Mouse (Mus musculus) heart, postnatal 14 days (tissue): ENCODE measurements around the gene Ifit2. TPM values are rescaled to one million over a fixed set of nuclear protein-coding genes. Genes with fewer than 3 reads are reported as not detected.
"Not testable (repeated sequence)": the region's sequence is repeated elsewhere in the genome, so short reads cannot be mapped to it uniquely, and the experiment has no call there.

Experiments used
- DNase-seq, 2 experiments: peaks; one replicate each; pipeline ENCODE4 v3.0.0; 2021 to 2022
- intact Hi-C: fragments of 180-260 bp; cut with DNase I; formaldehyde crosslinking; loops from one replicate; pipeline ENCODE4 v1.15.1; 2025
- total RNA-seq, 2 experiments: library from RNA; stranded (reverse); gene quantifications; 2 replicates each; pipeline ENCODE4 v1.2.3; 2021

The Ifit2 gene
- total RNA-seq, 2 experiments from 2014 or later: 3.3 to 3.5 TPM

DNA sequence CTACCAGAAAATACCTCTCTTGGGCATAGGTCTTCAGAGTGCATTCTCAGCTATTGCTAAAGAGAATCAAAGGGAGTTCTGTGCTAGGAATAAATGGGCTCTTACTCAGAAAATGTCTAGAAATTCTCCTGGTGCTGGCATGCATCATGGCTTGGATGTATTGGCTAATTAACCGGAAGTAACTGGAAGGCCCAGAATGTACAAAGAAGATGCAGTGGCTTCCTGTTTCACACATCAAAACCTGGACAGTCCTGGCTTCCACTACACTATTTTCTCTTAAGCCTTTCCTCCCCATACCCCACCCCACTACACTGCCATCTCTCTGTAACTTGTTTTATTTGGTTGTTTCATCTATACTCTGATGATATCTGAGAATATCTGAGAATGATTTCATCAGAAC, 11.1 kb upstream of the Ifit2 start:
- no peak for DNase-seq

DNA sequence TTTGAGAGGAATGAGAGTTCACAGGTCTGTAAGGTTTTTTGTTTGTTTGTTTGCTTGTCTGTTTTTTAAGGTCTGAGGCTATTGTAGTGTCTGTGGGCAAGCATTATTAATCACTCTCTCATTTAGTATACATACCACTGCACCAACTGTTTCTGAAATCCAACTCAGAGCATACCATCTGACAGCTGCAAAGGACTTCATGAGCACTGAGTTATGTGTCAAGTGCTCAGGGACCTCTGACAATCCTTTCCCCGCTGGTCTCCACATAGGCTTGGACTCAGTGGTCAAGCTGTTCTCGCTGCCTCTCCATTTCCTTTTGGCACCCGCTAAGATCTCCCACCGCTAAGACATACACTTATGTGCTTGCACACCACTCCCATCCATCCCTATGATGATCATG, 4.3 kb upstream of the Ifit2 start:
- intact Hi-C loops: loop anchor here (5.0 kb wide), 1 partner anchor 44 kb away; no protein-coding TSS in a partner anchor
- DNase-seq: no peak

More for the DNA sequence above, 11.1 kb upstream of the Ifit2 start:
- intact Hi-C loops: no loop called here

- peak; percentile 83 to 88 for DNase-seq
- intact Hi-C loops: loop anchor here (1.0 to 5.0 kb wide), 3 partner anchors 46 to 213 kb away; no protein-coding TSS in a partner anchor
Observed at GRCm38 (mm10) chr19:34547976-34548375, 2.5 kb upstream of the Ifit2 start.

GRCm38 (mm10) chr19:34550205-34550533, 325 bp upstream of the Ifit2 start:
- intact Hi-C loops: loop anchor here (5.0 to 10.0 kb wide), 2 partner anchors 225 to 308 kb away; no protein-coding TSS in a partner anchor
- DNase-seq: no peak

GRCm38 (mm10) chr19:34551981-34552380, 1.5 kb downstream of the Ifit2 start:
- peak in 1 of 2 experiments; percentile 43 for DNase-seq
- intact Hi-C loops: loop anchor here (5.0 to 10.0 kb wide), 2 partner anchors 223 to 310 kb away; no protein-coding TSS in a partner anchor

DNA sequence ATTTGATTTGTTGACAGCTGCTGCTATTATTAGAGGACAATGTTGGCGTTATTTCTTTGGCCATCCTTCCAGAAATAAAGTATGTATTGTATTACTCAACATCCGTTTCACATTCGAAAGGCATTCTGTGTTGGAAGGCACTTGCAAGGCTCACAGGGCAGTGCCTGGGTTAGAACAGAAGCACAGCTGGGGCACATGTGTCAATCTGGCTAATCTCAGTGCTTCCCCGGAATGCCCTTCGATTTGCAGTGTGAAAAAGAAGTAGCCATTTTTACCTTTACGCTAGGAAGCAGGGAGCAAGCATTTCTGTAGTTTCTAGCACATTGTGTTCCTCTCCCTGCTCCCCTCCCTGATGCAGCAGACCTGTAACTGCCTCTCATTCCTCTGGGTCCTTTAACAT, 2.5 kb downstream of the Ifit2 start:
- intact Hi-C loops: loop anchor here (5.0 to 10.0 kb wide), 2 partner anchors 222 to 311 kb away; no protein-coding TSS in a partner anchor

DNA sequence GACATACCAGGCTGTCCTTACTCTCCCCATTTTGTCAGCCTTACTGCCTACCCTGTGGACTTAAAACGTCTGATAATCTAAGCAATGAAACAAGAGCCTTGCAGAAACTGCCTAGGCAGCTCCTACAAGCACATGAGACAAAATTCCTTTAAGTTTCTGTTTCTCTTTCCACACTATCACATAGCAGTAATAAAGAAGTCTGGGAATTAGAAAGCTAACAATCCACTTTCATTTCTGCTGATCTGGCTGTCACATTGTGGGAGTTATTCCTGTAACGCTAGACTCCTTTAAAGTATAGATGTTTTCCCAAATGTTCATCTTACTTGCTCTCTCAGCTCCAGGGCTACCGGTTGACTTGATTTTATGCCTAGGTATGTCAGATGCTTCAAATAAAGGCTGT, 3.0 kb downstream of the Ifit2 start:
- intact Hi-C loops: loop anchor here (5.0 to 10.0 kb wide), 2 partner anchors 221 to 311 kb away; no protein-coding TSS in a partner anchor
- no peak for DNase-seq

More for the DNA sequence above, 2.5 kb downstream of the Ifit2 start:
- peak in 1 of 2 experiments; percentile 25 for DNase-seq

GRCm38 (mm10) chr19:34554061-34554460, 3.6 kb downstream of the Ifit2 start:
- DNase-seq: no peak
- intact Hi-C loops: loop anchor here (5.0 to 10.0 kb wide), 2 partner anchors 221 to 312 kb away; no protein-coding TSS in a partner anchor

DNA sequence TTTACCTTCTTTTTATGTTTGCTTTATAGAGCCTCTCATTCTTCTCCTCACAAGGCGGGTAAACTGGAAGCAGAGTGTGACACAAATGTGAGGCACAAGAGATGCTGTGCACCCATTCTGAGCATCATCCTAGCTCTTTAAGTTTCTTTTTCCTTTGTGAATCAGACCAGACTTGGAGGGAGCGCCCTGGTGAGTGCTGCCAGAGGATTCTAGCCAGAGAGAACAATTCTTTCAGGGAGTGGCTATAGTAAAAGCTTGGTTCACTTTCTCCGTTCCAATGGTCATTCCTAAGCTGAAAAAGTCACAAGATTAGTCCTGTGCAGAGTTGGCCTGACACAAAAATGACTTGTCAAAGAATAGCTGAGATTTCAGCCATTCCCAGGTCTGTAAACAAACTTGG, 6.1 kb downstream of the Ifit2 start:
- intact Hi-C loops: loop anchor here (10.0 kb wide), 1 partner anchor 218 kb away; no protein-coding TSS in a partner anchor
- DNase-seq: peak in 1 of 2 experiments; percentile 37

DNA sequence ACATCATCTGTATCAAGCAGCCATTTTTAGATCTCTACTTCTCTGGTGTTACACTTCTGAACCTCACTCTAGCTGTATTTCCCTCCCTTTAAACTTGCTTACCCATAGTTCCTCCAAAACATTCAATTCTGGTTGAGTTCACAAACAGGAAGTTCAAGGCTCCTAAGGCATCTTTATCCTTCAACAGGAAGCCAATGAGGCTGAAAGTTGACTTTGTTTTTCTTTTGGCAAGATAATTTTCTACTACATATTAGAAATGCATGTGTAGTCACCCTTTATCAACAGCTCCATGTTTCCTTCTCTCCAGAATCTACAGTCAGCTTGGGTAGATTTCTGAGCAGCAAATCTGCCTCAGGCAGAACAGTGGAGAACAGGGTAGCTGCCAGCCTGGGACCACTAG, 12.1 kb downstream of the Ifit2 start:
- no peak for DNase-seq
- intact Hi-C loops: no loop called here

GRCm38 (mm10) chr19:34566178-34566784, 15.8 kb downstream of the Ifit2 start:
- no peak for DNase-seq
- intact Hi-C loops: no loop called here

DNA sequence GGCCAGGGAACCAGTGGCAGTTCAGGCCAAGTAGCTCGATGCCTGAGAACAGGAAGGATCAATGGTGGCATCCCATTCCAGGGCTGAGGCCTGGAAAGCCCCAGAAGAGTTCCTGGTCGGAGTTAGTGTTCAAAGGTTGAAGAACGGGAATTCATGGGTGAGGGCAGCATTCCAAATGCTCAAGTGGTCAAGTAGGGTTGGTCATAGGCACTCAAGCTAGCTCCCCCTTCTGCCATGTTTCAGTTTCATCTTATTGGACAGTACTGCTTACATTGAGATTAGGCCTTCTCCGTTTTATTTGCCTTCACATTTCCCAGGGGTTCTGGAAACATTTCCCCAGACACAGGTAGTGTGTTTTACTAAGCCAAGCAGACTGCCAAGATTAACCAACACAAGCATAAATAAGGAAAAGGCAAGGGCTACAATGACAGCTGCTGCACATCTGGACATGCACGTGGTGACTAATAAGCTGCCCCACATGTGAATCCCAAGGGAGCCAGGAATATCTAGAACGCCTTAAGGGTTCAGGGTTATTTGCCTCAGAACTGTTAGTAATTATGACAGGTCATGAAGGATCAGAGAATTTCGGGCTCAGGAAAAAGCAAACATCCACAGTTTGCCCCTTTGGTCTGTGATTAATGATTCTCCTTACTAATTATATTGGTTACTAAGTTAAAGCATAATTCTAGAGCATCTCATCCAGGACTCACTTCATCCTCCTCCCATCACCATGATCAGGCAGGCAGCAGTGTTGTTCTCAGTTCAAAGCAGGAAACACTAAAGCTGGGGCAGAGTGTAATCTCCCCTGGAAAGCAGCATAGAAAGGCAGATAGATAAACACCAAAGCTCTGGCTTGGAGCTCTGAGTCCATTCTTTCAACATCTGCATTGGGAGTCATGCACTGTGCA, 18.7 kb downstream of the Ifit2 start:
- DNase-seq: no peak
- intact Hi-C loops: no loop called here

DNA sequence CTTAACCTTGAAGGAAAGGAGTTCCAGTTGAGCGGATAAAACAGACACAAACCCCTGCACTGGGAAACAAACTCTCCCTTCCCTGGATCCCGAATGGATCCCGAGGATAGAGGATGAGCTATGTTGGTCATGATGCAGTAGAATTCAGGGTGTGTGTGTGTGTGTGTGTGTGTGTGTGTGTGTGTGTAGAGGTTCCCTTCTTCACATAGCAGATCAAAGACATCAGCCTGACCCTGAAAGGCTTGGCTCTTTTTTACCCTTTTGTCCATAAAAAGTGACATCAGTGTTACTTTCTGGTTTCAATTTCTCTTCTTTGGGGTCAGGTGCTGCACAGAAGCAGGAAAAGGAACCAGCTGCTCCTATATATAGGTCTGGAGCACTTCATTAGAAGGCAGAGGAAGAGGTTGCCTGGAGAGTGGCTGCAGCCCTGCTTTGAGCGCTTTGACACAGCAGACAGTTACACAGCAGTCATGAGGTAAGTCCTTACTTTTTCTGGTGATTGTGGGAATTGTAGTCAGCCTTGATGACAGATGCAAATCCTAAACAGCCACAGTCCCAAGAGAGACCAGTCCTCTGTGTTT, 19.5 kb downstream of the Ifit2 start:
- intact Hi-C loops: no loop called here
- no peak for DNase-seq

DNA sequence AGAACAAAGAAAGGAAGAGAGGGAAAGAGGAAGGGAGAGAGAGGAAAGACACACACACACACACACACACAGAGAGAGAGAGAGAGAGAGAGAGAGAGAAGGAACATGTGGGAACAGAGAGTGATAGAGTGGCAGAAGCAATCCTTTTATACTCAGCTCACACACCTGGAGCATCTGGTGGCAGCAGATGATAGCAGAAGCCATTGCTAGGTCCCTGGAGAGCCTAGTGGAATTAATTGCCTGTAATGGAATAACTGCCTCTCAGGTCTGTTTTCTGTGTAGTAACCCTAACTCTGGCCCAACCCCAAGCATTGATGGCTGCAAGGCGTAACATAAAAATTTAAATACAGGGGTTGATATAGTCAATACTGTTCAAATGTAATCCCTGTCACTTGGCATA, 20.6 kb downstream of the Ifit2 start:
- intact Hi-C loops: no loop called here
- DNase-seq: no peak

DNA sequence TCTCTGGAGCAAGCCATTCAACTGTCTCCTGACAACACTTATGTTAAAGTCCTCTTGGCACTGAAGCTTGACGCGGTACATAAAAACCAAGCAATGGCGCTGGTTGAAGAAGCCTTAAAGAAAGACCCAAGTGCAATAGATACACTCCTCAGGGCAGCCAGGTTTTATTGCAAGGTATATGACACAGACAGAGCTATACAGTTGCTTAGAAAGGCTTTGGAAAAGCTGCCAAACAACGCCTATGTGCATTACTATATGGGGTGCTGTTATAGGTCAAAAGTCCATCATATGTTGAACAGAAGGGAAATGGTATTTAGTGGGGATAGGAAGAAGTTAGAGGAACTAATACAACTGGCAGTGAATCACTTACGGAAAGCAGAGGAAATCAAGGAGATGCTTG, 23.2 kb downstream of the Ifit2 start:
- no peak for DNase-seq
- intact Hi-C loops: no loop called here

DNA sequence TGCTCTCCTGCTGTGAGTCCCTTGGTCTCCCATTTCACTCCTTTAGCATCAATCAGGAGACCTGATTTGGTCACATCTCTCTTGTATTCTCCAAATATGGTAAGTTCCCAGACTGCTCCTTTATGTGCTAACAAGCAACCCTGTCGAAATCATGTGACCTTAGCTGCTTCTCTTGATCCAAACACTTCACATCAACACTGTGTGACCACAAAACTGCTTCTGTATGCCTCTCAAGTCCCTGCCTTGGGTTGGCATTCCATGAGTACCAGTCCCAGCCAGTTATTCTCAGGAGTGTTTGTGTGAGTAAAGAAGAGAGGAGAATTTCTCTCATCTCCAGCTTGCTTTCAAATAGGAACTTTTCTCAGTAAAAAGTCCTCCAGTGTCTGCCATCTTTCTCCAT, 26.6 kb downstream of the Ifit2 start:
- no peak for DNase-seq
- intact Hi-C loops: no loop called here

DNA sequence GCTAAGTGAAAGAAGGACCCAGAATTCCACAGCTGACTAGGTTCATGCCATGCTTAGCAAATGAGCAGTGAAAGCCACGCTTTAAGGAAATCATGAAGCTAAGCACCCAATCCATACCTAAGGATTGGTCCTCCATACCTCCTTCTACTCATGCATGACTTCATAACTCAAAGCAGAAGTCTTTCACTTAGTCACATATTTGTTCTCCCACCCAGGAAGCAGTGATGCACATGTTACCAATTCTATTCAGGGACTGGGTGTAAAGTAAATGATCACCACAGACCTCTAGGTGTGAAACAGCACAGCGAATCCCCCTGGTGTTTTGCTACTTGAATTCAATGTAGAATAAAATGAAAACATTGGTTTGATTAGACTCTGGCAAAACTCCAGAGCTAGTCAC, 32.2 kb downstream of the Ifit2 start:
- intact Hi-C loops: loop anchor here (1.0 kb wide), 1 partner anchor 24 kb away; no protein-coding TSS in a partner anchor
- DNase-seq: not testable (repeated sequence)

- peak in 1 of 2 experiments; percentile 18 for DNase-seq
- intact Hi-C loops: not testable (repeated sequence)
Observed at GRCm38 (mm10) chr19:34583126-34583766, 32.8 kb downstream of the Ifit2 start, which contains the start of gene Ifit3. Gene Ifit3, plus strand, starts transcription at chr19:34583531.

DNA sequence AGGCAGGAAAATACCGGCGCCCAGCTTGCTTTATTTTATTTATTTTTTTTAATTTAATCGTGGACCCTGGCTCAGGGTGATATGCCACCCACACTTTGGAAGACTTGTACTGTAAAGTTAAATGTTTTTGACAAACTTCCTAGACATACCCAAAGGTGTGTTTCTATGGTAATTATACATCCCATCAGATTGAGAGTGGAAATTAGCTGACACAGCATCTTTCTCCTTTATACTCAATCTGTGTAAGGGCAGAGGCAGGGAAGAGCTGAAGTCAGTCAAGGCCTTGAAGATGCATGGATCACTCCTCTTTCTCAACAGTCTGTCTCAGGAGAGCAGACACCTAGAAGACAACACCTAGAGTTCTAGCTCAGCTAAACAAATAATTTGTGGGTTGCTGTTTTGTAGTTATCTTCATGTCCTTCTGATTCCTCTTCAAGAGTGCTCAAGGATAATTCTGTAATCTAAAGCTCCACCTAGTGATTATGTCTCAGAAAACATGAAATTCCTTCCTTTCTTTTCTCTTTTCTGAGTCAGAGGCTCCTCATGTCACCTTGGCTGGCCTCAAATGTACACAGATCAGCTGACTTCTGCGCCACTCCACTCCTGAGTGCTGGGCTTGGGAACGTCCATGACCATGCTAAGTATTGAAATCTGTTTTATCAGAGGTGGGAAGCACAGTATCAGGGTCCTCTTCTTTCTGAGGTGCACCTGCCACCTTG, 35.4 kb downstream of the Ifit2 start:
- DNase-seq, intact Hi-C loops: not testable (repeated sequence)
